Mouse (Mus musculus) forebrain, embryonic 12.5 days (tissue): Measurements from ENCODE around the gene Fggy. TPM values are rescaled to one million over a fixed set of nuclear protein-coding genes. Genes with fewer than 3 reads are reported as not detected.

Experiments
- ATAC-seq: fragments of 200-750 bp; cut with Nextera tagmentation; 2 replicates; pipeline ENCODE4 v1.8.0; 2017; ENCODE audit warnings: moderate TSS enrichment; ENCODE audit not compliant: low FRiP score
- H3K27ac ChIP-seq: fragments of 300-500 bp; sonication (generic); 2 replicates; pipeline ENCODE4 v1.5.1; 2016; ENCODE audit warnings: mild to moderate bottlenecking
- H3K27me3 ChIP-seq: fragments of 300-500 bp; sonication (generic); 2 replicates; pipeline ENCODE4 v1.6.1; 2016; ENCODE audit warnings: mild to moderate bottlenecking
- H3K36me3 ChIP-seq: fragments of 300-500 bp; sonication (generic); replicated peaks from 2 replicates; pipeline ENCODE4 v1.6.1; 2016; ENCODE audit warnings: mild to moderate bottlenecking
- H3K4me1 ChIP-seq: fragments of 300-500 bp; sonication (generic); 2 replicates; pipeline ENCODE4 v1.6.1; 2016
- H3K4me2 ChIP-seq: fragments of 300-500 bp; sonication (generic); 2 replicates; pipeline ENCODE4 v1.6.1; 2016; ENCODE audit warnings: mild to moderate bottlenecking, moderate library complexity
- H3K4me3 ChIP-seq: fragments of 300-500 bp; sonication (generic); replicated peaks from 2 replicates; pipeline ENCODE4 v1.5.1; 2016; ENCODE audit warnings: mild to moderate bottlenecking
- H3K9ac ChIP-seq: fragments of 300-500 bp; sonication (generic); 2 replicates; pipeline ENCODE4 v1.6.1; 2016; ENCODE audit warnings: mild to moderate bottlenecking
- H3K9me3 ChIP-seq: fragments of 300-500 bp; sonication (generic); 2 replicates; pipeline ENCODE4 v1.6.1; 2016
- WGBS: fragments of 180-500 bp; shearing (Covaris S2); methylation state at CpG from one replicate; pipeline ENCODE4 v1.1.7; 2016; 5-methylcytosine and 5-hydroxymethylcytosine counted together
- polyA plus RNA-seq: library from polyadenylated mRNA; unstranded; fragments of >200 nt; fragmentation: Nextera tagmentation; extraction: Ambion mirVana; gene quantifications from 2 replicates; pipeline ENCODE4 v1.2.1, GENCODE M21; 2016

Gene Fggy
- polyA plus RNA-seq, 1 experiment from 2014 or later = 7.7 TPM

- peak overlapping the region; percentile 51; the same call in 1 of the 2 replicates for H3K9ac ChIP-seq
- peaks cover 10% of the 10 kb centered on the region for H3K4me1 ChIP-seq
- H3K27me3 ChIP-seq = no peaks in the 10 kb centered on the region
- H3K9me3 ChIP-seq = no peaks in the 10 kb centered on the region
- H3K4me3 ChIP-seq = peak overlapping the region; percentile 40
- ATAC-seq = peak; percentile 71; the same call in 1 of the 2 replicates
- H3K36me3 ChIP-seq = no peaks in the 10 kb centered on the region
- H3K4me2 ChIP-seq = peak overlapping the region; percentile 58
- WGBS = 51% methylated on average over 16 of the region's 16 CpGs
- 0 out of 2 replicates have a peak overlapping the region, but pooled peaks have one; percentile 36 for H3K27ac ChIP-seq
Observed at GRCm38 (mm10) chr4:95556663-95557332, 509 bp upstream of the Fggy start.

GRCm38 (mm10) chr4:95558271-95558888 is 1.1 kb downstream of the Fggy start:
- no peaks in the 10 kb centered on the region for H3K36me3 ChIP-seq
- H3K27ac ChIP-seq = no peak overlapping the region
- no peak for ATAC-seq

GRCm38 (mm10) chr4:95571621-95572020 is 14.3 kb downstream of the Fggy start:
- Histone ChIP-seq H3K36me3 (no peaks in the 10 kb centered on the region), H3K4me2 (no peak overlapping the region), H3K9ac (no peak overlapping the region), H3K9me3 (no peaks in the 10 kb centered on the region), H3K27ac (no peak overlapping the region), H3K4me1 (no peaks in the 10 kb centered on the region), H3K4me3 (no peak overlapping the region), H3K27me3 (no peaks in the 10 kb centered on the region)
- ATAC-seq = no peak
- 82% methylated on average over 3 of the region's 3 CpGs for WGBS

More at GRCm38 (mm10) chr4:95558271-95558888, 1.1 kb downstream of the Fggy start:
- no peaks in the 10 kb centered on the region for H3K27me3 ChIP-seq
- H3K4me2 ChIP-seq = no peak overlapping the region
- WGBS = 72% methylated on average over 4 of the region's 4 CpGs
- peaks cover 10% of the 10 kb centered on the region for H3K4me1 ChIP-seq
- H3K9me3 ChIP-seq = no peaks in the 10 kb centered on the region
- no peak overlapping the region for H3K9ac ChIP-seq
- H3K4me3 ChIP-seq = no peak overlapping the region

GRCm38 (mm10) chr4:95573704-95574103 is 16.4 kb downstream of the Fggy start:
- H3K9me3 ChIP-seq = no peaks in the 10 kb centered on the region

GRCm38 (mm10) chr4:95575411-95575911 is 18.2 kb downstream of the Fggy start:
- H3K9me3 ChIP-seq = no peaks in the 10 kb centered on the region
- H3K9ac ChIP-seq = no peak overlapping the region
- H3K4me2 ChIP-seq = no peak overlapping the region
- 61% methylated on average over 3 of the region's 3 CpGs for WGBS
- no peak overlapping the region for H3K27ac ChIP-seq
- no peak for ATAC-seq
- no peaks in the 10 kb centered on the region for H3K27me3 ChIP-seq
- no peaks in the 10 kb centered on the region for H3K36me3 ChIP-seq
- H3K4me1 ChIP-seq = no peaks in the 10 kb centered on the region
- no peak overlapping the region for H3K4me3 ChIP-seq

More at GRCm38 (mm10) chr4:95573704-95574103, 16.4 kb downstream of the Fggy start:
- no peak overlapping the region for H3K4me2 ChIP-seq
- no peaks in the 10 kb centered on the region for H3K27me3 ChIP-seq
- no peak overlapping the region for H3K27ac ChIP-seq
- no peak overlapping the region for H3K9ac ChIP-seq
- H3K4me1 ChIP-seq = no peaks in the 10 kb centered on the region
- no peaks in the 10 kb centered on the region for H3K36me3 ChIP-seq
- ATAC-seq = no peak
- no peak overlapping the region for H3K4me3 ChIP-seq

- no peaks in the 10 kb centered on the region for H3K36me3 ChIP-seq
- H3K27ac ChIP-seq = no peak overlapping the region
- H3K4me2 ChIP-seq = no peak overlapping the region
- 87% methylated on average over 5 of the region's 5 CpGs for WGBS
- H3K27me3 ChIP-seq = no peaks in the 10 kb centered on the region
- H3K9ac ChIP-seq = no peak overlapping the region
- H3K4me3 ChIP-seq = no peak overlapping the region
- H3K9me3 ChIP-seq = no peaks in the 10 kb centered on the region
- ATAC-seq = no peak
- H3K4me1 ChIP-seq = no peaks in the 10 kb centered on the region
Observed at GRCm38 (mm10) chr4:95579183-95579582, 21.9 kb downstream of the Fggy start.

GRCm38 (mm10) chr4:95584107-95584762 is 26.9 kb downstream of the Fggy start:
- Histone ChIP-seq H3K36me3 (no peaks in the 10 kb centered on the region), H3K4me2 (no peak overlapping the region), H3K9ac (no peak overlapping the region), H3K27me3 (no peaks in the 10 kb centered on the region), H3K9me3 (no peaks in the 10 kb centered on the region), H3K4me1 (no peaks in the 10 kb centered on the region), H3K4me3 (no peak overlapping the region), H3K27ac (no peak overlapping the region)
- ATAC-seq = no peak
- WGBS = 84% methylated on average over 4 of the region's 4 CpGs

- ATAC-seq = no peak
Observed at GRCm38 (mm10) chr4:95586274-95587001, 29.1 kb downstream of the Fggy start.

GRCm38 (mm10) chr4:95588722-95589283 is 31.5 kb downstream of the Fggy start:
- Histone ChIP-seq H3K9ac (no peak overlapping the region), H3K36me3 (no peaks in the 10 kb centered on the region), H3K4me3 (no peak overlapping the region), H3K4me1 (no peaks in the 10 kb centered on the region), H3K27ac (no peak overlapping the region), H3K4me2 (no peak overlapping the region), H3K9me3 (no peaks in the 10 kb centered on the region), H3K27me3 (no peaks in the 10 kb centered on the region)
- ATAC-seq = no peak
- WGBS = 94% methylated on average over 2 of the region's 2 CpGs

More at GRCm38 (mm10) chr4:95586274-95587001, 29.1 kb downstream of the Fggy start:
- no peaks in the 10 kb centered on the region for H3K4me1 ChIP-seq
- H3K4me2 ChIP-seq = no peak overlapping the region
- no peak overlapping the region for H3K4me3 ChIP-seq
- no peaks in the 10 kb centered on the region for H3K27me3 ChIP-seq
- H3K9me3 ChIP-seq = no peaks in the 10 kb centered on the region
- no peaks in the 10 kb centered on the region for H3K36me3 ChIP-seq
- WGBS = 84% methylated on average over 4 of the region's 4 CpGs
- no peak overlapping the region for H3K27ac ChIP-seq
- no peak overlapping the region for H3K9ac ChIP-seq

- ATAC-seq = no peak
- Histone ChIP-seq H3K4me2 (no peak overlapping the region), H3K4me1 (no peaks in the 10 kb centered on the region), H3K9ac (no peak overlapping the region), H3K4me3 (no peak overlapping the region), H3K9me3 (no peaks in the 10 kb centered on the region), H3K27me3 (no peaks in the 10 kb centered on the region), H3K36me3 (no peaks in the 10 kb centered on the region), H3K27ac (no peak overlapping the region)
- 89% methylated on average over 3 of the region's 3 CpGs for WGBS
Observed at GRCm38 (mm10) chr4:95590878-95591277, 33.6 kb downstream of the Fggy start.

- 87% methylated on average over 6 of the region's 6 CpGs for whole genome bisulfite sequencing
- Histone ChIP-seq H3K4me3 (no peak overlapping the region), H3K36me3 (no peaks in the 10 kb centered on the region), H3K27ac (no peak overlapping the region), H3K9ac (no peak overlapping the region), H3K4me1 (no peaks in the 10 kb centered on the region), H3K9me3 (no peaks in the 10 kb centered on the region), H3K4me2 (no peak overlapping the region), H3K27me3 (no peaks in the 10 kb centered on the region)
- no peak for ATAC-seq
Observed at GRCm38 (mm10) chr4:95597208-95597607, 39.9 kb downstream of the Fggy start.

- WGBS = 96% methylated on average over 4 of the region's 4 CpGs
- H3K4me1 ChIP-seq = no peaks in the 10 kb centered on the region
- H3K9me3 ChIP-seq = no peaks in the 10 kb centered on the region
- no peak overlapping the region for H3K27ac ChIP-seq
- no peak for ATAC-seq
- H3K27me3 ChIP-seq = no peaks in the 10 kb centered on the region
- H3K4me2 ChIP-seq = no peak overlapping the region
- H3K36me3 ChIP-seq = no peaks in the 10 kb centered on the region
- no peak overlapping the region for H3K9ac ChIP-seq
- no peak overlapping the region for H3K4me3 ChIP-seq
Observed at GRCm38 (mm10) chr4:95601776-95602175, 44.5 kb downstream of the Fggy start.
